Mouse (Mus musculus) adrenal gland, adult 2 months (tissue): ENCODE measurements around the gene Cdh4. TPM values are rescaled to one million over a fixed set of nuclear protein-coding genes. Genes with fewer than 3 reads are reported as not detected.

Experiments
- DNase-seq: peaks from one replicate; pipeline ENCODE4 v3.0.0; 2021
- polyA plus RNA-seq: library from polyadenylated mRNA; depleted of rRNA; stranded (reverse); fragments of >200 nt; gene quantifications from 2 replicates; pipeline ENCODE4 v1.2.3, GENCODE M21; 2012
- total RNA-seq, 2 experiments: library from RNA; stranded (reverse); gene quantifications; 2 replicates each; pipeline ENCODE4 v1.2.3; 2021

The Cdh4 gene
- total and polyA plus RNA-seq, 3 experiments: 2.8 to 5.0 (median 3.3) TPM

GRCm38 (mm10) chr2:179599886-179600285 is 157.7 kb downstream of the Cdh4 start:
- DNase-seq: peak; percentile 39

GRCm38 (mm10) chr2:179600347-179600746 is 158.1 kb downstream of the Cdh4 start:
- no peak for DNase-seq

- DNase-seq: no peak
Observed at GRCm38 (mm10) chr2:179601167-179601566, 158.9 kb downstream of the Cdh4 start.

GRCm38 (mm10) chr2:179604746-179605145 is 162.5 kb downstream of the Cdh4 start:
- peak; percentile 64 for DNase-seq

GRCm38 (mm10) chr2:179605255-179605654 is 163.0 kb downstream of the Cdh4 start:
- no peak for DNase-seq

- DNase-seq: no peak
Observed at GRCm38 (mm10) chr2:179606341-179606740, 164.1 kb downstream of the Cdh4 start.

- no peak for DNase-seq
Observed at GRCm38 (mm10) chr2:179615906-179616305, 173.7 kb downstream of the Cdh4 start.

GRCm38 (mm10) chr2:179623643-179624473 is 181.6 kb downstream of the Cdh4 start:
- no peak for DNase-seq

GRCm38 (mm10) chr2:179627563-179627962 is 185.3 kb downstream of the Cdh4 start:
- no peak for DNase-seq

GRCm38 (mm10) chr2:179630720-179631119 is 188.5 kb downstream of the Cdh4 start:
- DNase-seq: no peak

- DNase-seq: peak; percentile 15
Observed at GRCm38 (mm10) chr2:179640576-179641301, 198.5 kb downstream of the Cdh4 start.

GRCm38 (mm10) chr2:179648573-179649263 is 206.5 kb downstream of the Cdh4 start:
- DNase-seq: no peak

- DNase-seq: no peak
Observed at GRCm38 (mm10) chr2:179649370-179649769, 207.1 kb downstream of the Cdh4 start.

GRCm38 (mm10) chr2:179650168-179650567 is 207.9 kb downstream of the Cdh4 start:
- DNase-seq: no peak

- no peak for DNase-seq
Observed at GRCm38 (mm10) chr2:179655506-179655905, 213.3 kb downstream of the Cdh4 start.

- no peak for DNase-seq
Observed at GRCm38 (mm10) chr2:179659254-179659653, 217.0 kb downstream of the Cdh4 start.

GRCm38 (mm10) chr2:179661998-179662714 is 219.9 kb downstream of the Cdh4 start:
- DNase-seq: peak; percentile 12

- DNase-seq: peak; percentile 4
Observed at GRCm38 (mm10) chr2:179662739-179663138, 220.5 kb downstream of the Cdh4 start.

- DNase-seq: no peak
Observed at GRCm38 (mm10) chr2:179663652-179664051, 221.4 kb downstream of the Cdh4 start.

- no peak for DNase-seq
Observed at GRCm38 (mm10) chr2:179664171-179664608, 222.0 kb downstream of the Cdh4 start.

- no peak for DNase-seq
Observed at GRCm38 (mm10) chr2:179670689-179671088, 228.5 kb downstream of the Cdh4 start.

- DNase-seq: no peak
Observed at GRCm38 (mm10) chr2:179679866-179680265, 237.6 kb downstream of the Cdh4 start.
